ENCODE assay signal across 9 mouse cellular contexts in the genomic region with DNA sequence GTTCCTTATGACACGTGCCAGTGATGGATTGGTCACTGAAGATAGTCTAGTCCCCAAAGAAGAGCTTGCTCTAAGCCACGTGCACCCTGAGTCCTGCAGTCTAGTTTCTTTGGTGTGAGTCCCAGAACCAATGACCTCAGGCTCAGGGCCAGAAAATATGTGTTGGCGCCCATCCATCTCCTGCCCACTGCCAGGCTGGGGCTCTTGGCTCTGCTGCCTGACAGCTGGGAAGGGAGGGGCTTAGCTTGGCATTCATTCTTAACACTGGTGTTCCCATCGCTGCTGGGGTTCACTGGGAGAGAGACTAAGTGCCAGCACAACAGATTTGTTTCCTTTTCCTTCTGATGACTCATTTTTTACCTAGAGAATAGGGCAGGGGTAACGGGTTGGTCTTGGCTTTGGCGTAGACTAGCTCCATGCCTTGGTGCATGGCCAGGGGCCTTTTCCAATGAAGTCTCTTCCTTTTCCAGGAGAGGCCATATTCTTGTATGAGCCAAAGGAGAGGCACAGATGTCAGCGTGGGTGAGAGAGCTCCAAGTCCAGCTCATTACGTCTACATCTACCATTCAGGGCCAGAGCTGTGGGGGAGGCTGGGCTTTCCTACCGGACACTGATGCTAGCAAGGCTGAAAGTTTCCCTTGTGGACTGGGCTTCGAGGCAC.
DNase-seq lines count a peak whose midpoint lies in the region; ATAC-seq and TF ChIP-seq lines count a peak whose summit lies in the region.
"Had no signal": no experiment of that assay in that cellular context is flagged by ENCODE, and none has a peak within 500 bp of the region (broad histone marks: within the 10 kb centered on the region; RNA-seq: fewer than 3 reads in every experiment).

No protein-coding gene starts in this region.

- TF ChIP-seq POLR2A in limb, embryonic 14.5 days (IDR thresholded peaks at IDR 0.05; ENCODE audit: borderline replicate concordance, extremely low read depth, insufficient read depth, insufficient read length): no peak
- TF ChIP-seq POLR2A in thymus, adult 2 months (IDR thresholded peaks at IDR 0.05; ENCODE audit: control insufficient read depth, extremely low read depth, insufficient read depth, low read length, poor library complexity): no peak

- H3K9ac ChIP-seq in limb, embryonic 14.5 days (ENCODE audit: low read depth, low read length, severe bottlenecking): no peak overlapping the region
- H3K9ac ChIP-seq in forebrain, postnatal 0 days: no peak overlapping the region
- no peak overlapping the region for H3K9ac ChIP-seq in midbrain, embryonic 16.5 days (ENCODE audit: low read depth, low read length)

- H3K27ac ChIP-seq in limb, embryonic 14.5 days (replicated peaks; ENCODE audit: low read depth, low read length): no peak overlapping the region
- no peak overlapping the region for H3K27ac ChIP-seq in limb, embryonic 10.5 days
- no peak overlapping the region for H3K27ac ChIP-seq in forebrain, postnatal 0 days (ENCODE audit: low read depth, low read length)
- H3K27ac ChIP-seq in midbrain, embryonic 16.5 days (ENCODE audit: low read length): no peak overlapping the region
- no peak overlapping the region for H3K27ac ChIP-seq in thymus, adult 2 months (ENCODE audit: control insufficient read depth, insufficient read depth, low read length)

- no peak overlapping the region for H3K4me3 ChIP-seq in limb, embryonic 14.5 days (replicated peaks; ENCODE audit: low read length)
- H3K4me3 ChIP-seq in limb, embryonic 10.5 days: no peak overlapping the region
- H3K4me3 ChIP-seq in forebrain, postnatal 0 days (ENCODE audit: low read depth, low read length): no peak overlapping the region
- H3K4me3 ChIP-seq in midbrain, embryonic 16.5 days (ENCODE audit: low read depth, low read length): no peak overlapping the region
- H3K4me3 ChIP-seq in thymus, adult 2 months (ENCODE audit: control insufficient read depth, insufficient read depth, low read length): no peak overlapping the region
- H3K4me3 ChIP-seq: megakaryocyte, embryonic 14.5 days had no signal

- H3K4me1 ChIP-seq in limb, embryonic 14.5 days (ENCODE audit: control insufficient read depth, insufficient read depth, low read length): no peaks in the 10 kb centered on the region; the same call in 1 of the 2 replicates
- no peaks in the 10 kb centered on the region for H3K4me1 ChIP-seq in limb, embryonic 10.5 days
- peaks cover 14% of the 10 kb centered on the region for H3K4me1 ChIP-seq in forebrain, postnatal 0 days (ENCODE audit: insufficient read depth)
- peaks cover 13% of the 10 kb centered on the region for H3K4me1 ChIP-seq in midbrain, embryonic 16.5 days (ENCODE audit: control insufficient read depth, insufficient read depth, low read length)
- no peaks in the 10 kb centered on the region for H3K4me1 ChIP-seq in thymus, adult 2 months (replicated peaks; ENCODE audit: control insufficient read depth, insufficient read depth, low read length)
- H3K4me1 ChIP-seq: megakaryocyte, embryonic 14.5 days had no signal

- 89% methylated on average over 10 of the region's 10 CpGs for WGBS in limb, embryonic 14.5 days
- 93% methylated on average over 10 of the region's 10 CpGs for WGBS in limb, embryonic 10.5 days
- WGBS in forebrain, postnatal 0 days: 43% methylated on average over 10 of the region's 10 CpGs
- WGBS in midbrain, embryonic 16.5 days: 89% methylated on average over 10 of the region's 10 CpGs
- WGBS in thymus, adult 2 months: 92% methylated on average over 10 of the region's 10 CpGs

- no peaks in the 10 kb centered on the region for H3K9me3 ChIP-seq in limb, embryonic 14.5 days (ENCODE audit: control insufficient read depth, low read length)
- H3K9me3 ChIP-seq in limb, embryonic 10.5 days (replicated peaks): no peaks in the 10 kb centered on the region
- H3K9me3 ChIP-seq in forebrain, postnatal 0 days (ENCODE audit: low read length): no peaks in the 10 kb centered on the region
- H3K9me3 ChIP-seq in midbrain, embryonic 16.5 days (replicated peaks; ENCODE audit: control insufficient read depth, low read length, poor library complexity, severe bottlenecking): no peaks in the 10 kb centered on the region

- no peak; the same call in 1 of the 2 replicates for ATAC-seq in limb, embryonic 14.5 days (ENCODE audit: low FRiP score, low read depth)
- ATAC-seq in forebrain, postnatal 0 days: peak; percentile 21; the same call in 1 of the 2 replicates
- peak; percentile 62 for ATAC-seq in midbrain, embryonic 16.5 days

- H3K4me2 ChIP-seq in limb, embryonic 14.5 days (replicated peaks; ENCODE audit: low read depth, low read length, severe bottlenecking): no peak overlapping the region
- no peak overlapping the region for H3K4me2 ChIP-seq in forebrain, postnatal 0 days (ENCODE audit: low read depth)
- H3K4me2 ChIP-seq in midbrain, embryonic 16.5 days (ENCODE audit: low read length): no peak overlapping the region

- H3K27me3 ChIP-seq in limb, embryonic 14.5 days (ENCODE audit: control insufficient read depth, insufficient read depth, low read length): no peaks in the 10 kb centered on the region
- H3K27me3 ChIP-seq in limb, embryonic 10.5 days (ENCODE audit: low read depth, poor library complexity, severe bottlenecking): no peaks in the 10 kb centered on the region
- no peaks in the 10 kb centered on the region for H3K27me3 ChIP-seq in forebrain, postnatal 0 days (ENCODE audit: insufficient read depth, low read length)
- H3K27me3 ChIP-seq in midbrain, embryonic 16.5 days (ENCODE audit: control insufficient read depth, insufficient read depth, low read depth, low read length): no peaks in the 10 kb centered on the region
- no peaks in the 10 kb centered on the region for H3K27me3 ChIP-seq in thymus, adult 2 months (ENCODE audit: control insufficient read depth, insufficient read depth, low read length)

- peak; percentile 34 for DNase-seq in limb, embryonic 14.5 days (ENCODE audit: low spot score)
- no peak for DNase-seq in limb, embryonic 10.5 days (ENCODE audit: low spot score)
- peak; percentile 80 for DNase-seq in adrenal gland, postnatal 25 days
- peak; percentile 65 for DNase-seq in forebrain, postnatal 0 days
- DNase-seq in kidney, postnatal 25 days: peak; percentile 26 to 60
- no peak for DNase-seq in natural killer cell, adult 2 months (ENCODE audit: low spot score in 2 of 2)
- no peak for DNase-seq in thymus, adult 2 months

- no peaks in the 10 kb centered on the region for H3K36me3 ChIP-seq in limb, embryonic 14.5 days (ENCODE audit: control insufficient read depth, insufficient read depth, low read length)
- no peaks in the 10 kb centered on the region for H3K36me3 ChIP-seq in limb, embryonic 10.5 days
- H3K36me3 ChIP-seq in forebrain, postnatal 0 days (ENCODE audit: insufficient read depth): no peaks in the 10 kb centered on the region
- no peaks in the 10 kb centered on the region for H3K36me3 ChIP-seq in midbrain, embryonic 16.5 days (ENCODE audit: control insufficient read depth, insufficient read depth, low read length)
- H3K36me3 ChIP-seq in thymus, adult 2 months (ENCODE audit: control insufficient read depth, insufficient read depth, low read length): no peaks in the 10 kb centered on the region

- TF ChIP-seq CTCF in forebrain, postnatal 0 days (IDR thresholded peaks at IDR 0.05; ENCODE audit: low read depth): no peak
- no peak for TF ChIP-seq CTCF in thymus, adult 2 months (IDR thresholded peaks at IDR 0.05; ENCODE audit: borderline replicate concordance, control insufficient read depth, extremely low read depth, insufficient read depth, low read length, poor library complexity)

Comparison
In these comparisons a context has a peak if more than half of its experiments do, and no peak if none do; other contexts are left out.
1. DNase-seq: peak in limb, embryonic 14.5 days (single experiment), adrenal gland, postnatal 25 days (single experiment), forebrain, postnatal 0 days (single experiment) and kidney, postnatal 25 days (2 of 2); none in limb, embryonic 10.5 days (single experiment), natural killer cell, adult 2 months (0 of 2) and thymus, adult 2 months (single experiment).